Mouse (Mus musculus) layer of hippocampus, postnatal 14 days (tissue): ENCODE results near the gene Adam4. TPM values are rescaled to one million over a fixed set of nuclear protein-coding genes. Genes with fewer than 3 reads are reported as not detected.
"Not testable (repeated sequence)": the region's sequence is repeated elsewhere in the genome, so short reads cannot be mapped to it uniquely, and the experiment has no call there.

Experiments used
- DNase-seq, 2 experiments: peaks; one replicate each; pipeline ENCODE4 v3.0.0; 2021 to 2022; ENCODE audit warnings: low spot score in 2 of 2, mixed read lengths in 1 of 2
- long read RNA-seq, 2 experiments: library from polyadenylated mRNA; stranded (forward); transcript quantifications; one replicate each; pipeline ENCODE4 v2.0.0; 2021
- total RNA-seq, 2 experiments: library from RNA; stranded (reverse); gene quantifications; 2 replicates each; pipeline ENCODE4 v1.2.3; 2021

The Adam4 gene
- 1 to 10 TPM; 2.4 to 3.2 TPM for total RNA-seq
- long read RNA-seq, experiment 1 = 0 reads
- long read RNA-seq, experiment 2 = 0 reads

- DNase-seq = no peak
Measured at GRCm38 (mm10) chr12:81421846-81422245, at the start of gene Adam4. Adam4 (minus strand) TSS chr12:81421946.

GRCm38 (mm10) chr12:81459051-81459450 is 37.3 kb upstream of the Adam4 start:
- not testable (repeated sequence) for DNase-seq

- not testable (repeated sequence) for DNase-seq
Measured at GRCm38 (mm10) chr12:81438985-81439384, 17.2 kb upstream of the Adam4 start.

DNA sequence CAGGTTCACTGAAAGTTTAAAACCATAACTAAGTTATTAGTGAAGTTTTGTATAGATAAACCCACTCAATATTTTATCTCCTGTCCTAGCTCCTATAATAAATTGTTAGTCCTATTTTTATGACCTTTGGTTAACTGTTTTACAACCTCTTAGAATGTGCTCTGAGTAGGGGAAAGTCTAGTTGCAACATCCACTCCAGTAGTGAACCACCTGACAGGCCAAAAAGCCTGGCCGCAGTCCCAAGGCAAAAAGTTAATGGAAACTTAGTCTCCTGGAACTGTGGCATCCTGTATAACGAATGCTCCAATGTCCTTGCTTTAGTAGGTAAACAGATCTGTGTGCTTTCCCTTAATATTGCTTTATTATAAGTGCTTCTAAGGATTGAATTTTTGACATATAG is 13.0 kb upstream of the Adam4 start:
- not testable (repeated sequence) for DNase-seq

DNA sequence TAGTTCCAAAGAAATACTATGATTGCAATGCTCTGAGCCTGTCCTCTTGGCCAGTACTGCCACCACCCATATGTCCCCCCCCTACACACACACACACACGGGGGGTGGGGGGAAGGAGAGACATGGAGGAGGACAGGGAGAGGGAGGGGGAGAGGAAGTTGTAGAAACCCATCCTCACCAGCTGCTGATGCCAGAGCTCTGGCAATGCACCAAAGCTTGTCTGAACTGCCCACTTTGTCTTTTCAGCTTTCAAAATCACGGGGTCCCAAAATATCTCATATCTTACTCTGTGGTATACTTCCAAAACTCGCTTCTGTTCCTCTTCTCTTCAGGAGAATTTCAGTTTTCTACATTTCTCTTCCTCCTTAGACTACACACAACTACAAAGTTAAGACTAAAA is 8.5 kb downstream of the Adam4 start:
- no peak for DNase-seq

DNA sequence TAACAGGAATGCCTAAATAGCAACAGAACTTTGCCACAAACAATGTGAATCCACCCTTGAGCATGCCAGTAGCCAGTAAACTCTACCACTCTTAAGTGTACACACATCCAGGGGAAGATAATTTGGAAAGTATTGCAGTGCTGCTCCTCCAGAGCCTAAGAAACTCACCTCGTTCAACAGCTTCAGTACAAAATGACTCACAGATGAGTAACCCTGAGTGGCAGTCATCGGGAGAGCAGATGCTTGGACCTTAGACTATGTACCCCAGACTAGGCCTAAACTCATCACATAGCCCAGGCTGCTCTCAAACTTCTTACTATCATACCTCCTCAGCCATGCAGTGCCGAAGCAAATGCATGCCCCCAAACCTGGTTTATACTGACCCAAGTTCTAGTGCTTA is 12.8 kb downstream of the Adam4 start:
- no peak for DNase-seq

DNA sequence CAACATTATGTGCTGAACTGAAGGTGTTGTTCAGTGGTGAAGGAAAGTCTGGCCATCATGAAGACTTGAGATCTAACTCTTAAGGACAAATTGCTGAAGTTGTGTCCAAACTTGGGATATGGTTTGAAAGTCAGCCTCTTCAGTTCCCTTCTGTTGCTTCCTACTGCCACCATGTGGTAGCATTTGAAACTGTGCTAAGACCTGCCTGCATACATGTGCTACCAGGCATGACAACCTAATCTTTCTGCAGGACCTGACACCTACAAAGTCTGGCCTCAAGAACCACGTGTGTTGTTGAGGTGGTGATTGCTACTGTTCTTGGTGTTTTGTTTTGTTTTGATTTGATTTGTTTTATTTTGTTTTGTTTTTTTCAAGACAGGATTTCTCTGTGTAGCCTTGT is 19.6 kb downstream of the Adam4 start:
- peak; percentile 57 to 78 for DNase-seq

- not testable (repeated sequence) for DNase-seq
Measured at GRCm38 (mm10) chr12:81379364-81379763, 42.4 kb downstream of the Adam4 start, which contains the start of gene Gm4787. Gm4787 (minus strand) TSS chr12:81379464.

Other genes with a start within 250 kb of the Adam4 start
- 10 to 100 TPM; 10.5 to 13.6 TPM for gene Slc8a3, start 88.8 kb downstream of the Adam4 start, total RNA-seq
- gene Gm4787, start 42.5 kb downstream of the Adam4 start, total RNA-seq = 1 to 10 TPM; 1.6 to 1.8 TPM
- 10 to 100 TPM; 37.6 to 38.3 TPM for gene Cox16, start 63.2 kb upstream of the Adam4 start, total RNA-seq
- gene Gm20498, start 111.0 kb upstream of the Adam4 start, total RNA-seq = 10 to 100 TPM; 33.6 to 40.9 TPM
- 10 to 100 TPM; 21.9 to 22.5 TPM for gene Synj2bp, start 111.0 kb upstream of the Adam4 start, total RNA-seq
- gene Adam21, start 146.5 kb upstream of the Adam4 start, total RNA-seq = under 1 TPM in 1 of 2 experiments, not detected in 1; 0.38 TPM
- gene Med6, start 173.1 kb upstream of the Adam4 start, total RNA-seq = 10 to 100 TPM; 21.9 to 23.8 TPM
- 10 to 100 TPM; 49.8 to 50.4 TPM for gene Ttc9, start 209.3 kb upstream of the Adam4 start, total RNA-seq